Mouse (Mus musculus): ENCODE data around the gene Sugct. TPM values are rescaled to one million over a fixed set of nuclear protein-coding genes. Genes with fewer than 3 reads are reported as not detected.

Sugct gene
- polyA plus RNA-seq, 1 experiment from 2014 or later: 2.5 TPM

DNA sequence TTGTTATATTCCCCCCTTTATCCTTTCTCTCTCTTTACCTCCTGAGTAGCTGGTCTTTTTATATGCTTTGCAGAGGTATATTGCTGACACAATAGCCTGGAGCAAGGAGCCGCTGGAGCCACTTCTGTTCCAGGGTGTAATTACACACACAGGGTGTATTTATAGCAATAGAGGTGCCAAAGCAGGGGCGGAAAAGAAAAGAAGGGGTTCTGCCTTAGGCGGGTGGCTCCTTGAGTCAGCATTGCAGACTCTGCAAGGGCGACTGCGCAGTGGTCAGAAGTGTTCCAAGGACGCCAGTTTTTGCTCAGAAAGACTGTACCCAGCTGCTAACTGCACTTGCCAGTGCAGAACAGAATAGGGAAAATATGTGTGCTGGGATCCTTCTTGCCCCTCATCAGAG, 869.7 kb downstream of the Sugct start:
- H3K9ac ChIP-seq (ENCODE audit: low read depth, low read length): no peak overlapping the region
- no peaks in the 10 kb centered on the region for H3K36me3 ChIP-seq (ENCODE audit: control insufficient read depth, insufficient read depth, low read length)
- no peak for ATAC-seq
- no peaks in the 10 kb centered on the region for H3K4me1 ChIP-seq (ENCODE audit: control insufficient read depth, insufficient read depth, low read length)
- no peaks in the 10 kb centered on the region for H3K27me3 ChIP-seq (ENCODE audit: control insufficient read depth, insufficient read depth, low read depth, low read length)
- 74% methylated on average over 6 of the region's 6 CpGs for WGBS
- H3K4me2 ChIP-seq (ENCODE audit: low read length): no peak overlapping the region
- no peaks in the 10 kb centered on the region for H3K9me3 ChIP-seq (replicated peaks; ENCODE audit: control insufficient read depth, low read length, poor library complexity, severe bottlenecking)
- no peak overlapping the region for H3K27ac ChIP-seq (ENCODE audit: low read length)
- H3K4me3 ChIP-seq (ENCODE audit: low read depth, low read length): no peak overlapping the region

DNA sequence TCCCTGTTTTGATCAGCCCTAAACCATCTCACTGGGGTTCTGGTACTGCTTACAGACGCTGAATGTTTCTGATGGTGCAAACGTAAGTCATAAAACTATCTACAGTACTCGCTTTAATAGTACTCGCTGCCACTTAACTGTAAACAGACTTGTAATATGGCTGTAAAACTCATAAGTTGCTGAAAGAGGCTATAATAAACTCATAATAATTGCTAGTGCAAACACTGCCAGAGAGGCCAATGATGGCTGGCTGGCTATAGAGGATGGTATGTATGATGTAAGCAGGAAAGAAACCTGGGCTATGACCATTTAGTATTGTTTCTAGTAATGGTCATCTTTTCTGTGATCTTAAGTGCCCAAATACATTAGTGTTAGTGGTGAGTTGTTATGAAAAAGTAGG, 873.6 kb downstream of the Sugct start:
- Histone ChIP-seq H3K4me3 (ENCODE audit: low read depth, low read length) (no peak overlapping the region), H3K27ac (ENCODE audit: low read length) (no peak overlapping the region), H3K27me3 (ENCODE audit: control insufficient read depth, insufficient read depth, low read depth, low read length) (no peaks in the 10 kb centered on the region), H3K4me1 (ENCODE audit: control insufficient read depth, insufficient read depth, low read length) (no peaks in the 10 kb centered on the region), H3K4me2 (ENCODE audit: low read length) (no peak overlapping the region), H3K36me3 (ENCODE audit: control insufficient read depth, insufficient read depth, low read length) (no peaks in the 10 kb centered on the region), H3K9me3 (replicated peaks; ENCODE audit: control insufficient read depth, low read length, poor library complexity, severe bottlenecking) (no peaks in the 10 kb centered on the region), H3K9ac (ENCODE audit: low read depth, low read length) (no peak overlapping the region)
- ATAC-seq: no peak
- 91% methylated on average over 4 of the region's 4 CpGs for WGBS

DNA sequence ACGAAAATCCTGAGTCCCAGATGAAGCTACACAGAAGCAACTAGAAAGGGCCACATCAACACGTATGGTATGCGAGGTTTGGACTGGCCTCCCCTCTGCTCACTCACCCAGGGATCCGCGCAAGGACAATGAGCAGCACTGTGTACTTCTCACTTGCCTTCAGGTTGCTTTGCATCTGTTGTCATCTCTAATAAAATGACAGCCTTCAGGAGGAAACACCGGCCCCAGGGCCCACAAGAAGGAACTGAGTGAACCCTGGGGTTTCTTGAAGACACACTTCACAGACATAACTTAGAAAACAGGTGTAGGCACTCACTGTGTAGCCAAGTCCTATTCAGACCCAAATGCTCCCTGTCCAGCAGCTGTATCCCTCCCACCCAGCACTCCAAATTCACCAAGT, 877.9 kb downstream of the Sugct start:
- no peak for ATAC-seq
- H3K4me2 ChIP-seq (ENCODE audit: low read length): no peak overlapping the region
- no peaks in the 10 kb centered on the region for H3K27me3 ChIP-seq (ENCODE audit: control insufficient read depth, insufficient read depth, low read depth, low read length)
- H3K9me3 ChIP-seq (replicated peaks; ENCODE audit: control insufficient read depth, low read length, poor library complexity, severe bottlenecking): no peaks in the 10 kb centered on the region
- H3K9ac ChIP-seq (ENCODE audit: low read depth, low read length): no peak overlapping the region
- 80% methylated on average over 6 of the region's 6 CpGs for WGBS
- H3K4me1 ChIP-seq (ENCODE audit: control insufficient read depth, insufficient read depth, low read length): no peaks in the 10 kb centered on the region
- no peak overlapping the region for H3K4me3 ChIP-seq (ENCODE audit: low read depth, low read length)
- H3K36me3 ChIP-seq (ENCODE audit: control insufficient read depth, insufficient read depth, low read length): no peaks in the 10 kb centered on the region
- no peak overlapping the region for H3K27ac ChIP-seq (ENCODE audit: low read length)

DNA sequence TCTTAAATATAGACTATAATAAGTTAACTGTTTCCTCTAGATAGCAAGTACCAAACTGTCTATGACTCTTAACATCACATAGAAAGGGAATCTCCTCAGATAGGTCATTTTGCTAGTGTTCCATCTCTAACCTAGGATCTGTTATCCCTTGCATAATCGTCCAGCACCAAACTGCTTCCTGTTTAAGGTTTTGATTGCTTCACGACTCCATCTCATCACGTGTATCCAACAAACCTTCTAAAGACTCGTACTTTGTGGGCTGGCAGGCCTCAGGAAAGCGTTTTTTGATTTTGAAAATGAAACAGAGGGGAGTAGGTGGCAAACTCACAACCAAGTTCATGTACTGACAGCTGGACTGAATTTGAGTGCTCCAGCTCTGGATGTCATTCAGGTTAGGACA, 878.6 kb downstream of the Sugct start:
- H3K4me3 ChIP-seq (ENCODE audit: low read depth, low read length): no peak overlapping the region
- H3K27me3 ChIP-seq (ENCODE audit: control insufficient read depth, insufficient read depth, low read depth, low read length): no peaks in the 10 kb centered on the region
- no peak overlapping the region for H3K27ac ChIP-seq (ENCODE audit: low read length)
- ATAC-seq: no peak
- H3K36me3 ChIP-seq (ENCODE audit: control insufficient read depth, insufficient read depth, low read length): no peaks in the 10 kb centered on the region
- H3K4me1 ChIP-seq (ENCODE audit: control insufficient read depth, insufficient read depth, low read length): no peaks in the 10 kb centered on the region
- no peak overlapping the region for H3K9ac ChIP-seq (ENCODE audit: low read depth, low read length)
- no peak overlapping the region for H3K4me2 ChIP-seq (ENCODE audit: low read length)
- WGBS: 89% methylated on average over 5 of the region's 5 CpGs
- H3K9me3 ChIP-seq (replicated peaks; ENCODE audit: control insufficient read depth, low read length, poor library complexity, severe bottlenecking): no peaks in the 10 kb centered on the region

DNA sequence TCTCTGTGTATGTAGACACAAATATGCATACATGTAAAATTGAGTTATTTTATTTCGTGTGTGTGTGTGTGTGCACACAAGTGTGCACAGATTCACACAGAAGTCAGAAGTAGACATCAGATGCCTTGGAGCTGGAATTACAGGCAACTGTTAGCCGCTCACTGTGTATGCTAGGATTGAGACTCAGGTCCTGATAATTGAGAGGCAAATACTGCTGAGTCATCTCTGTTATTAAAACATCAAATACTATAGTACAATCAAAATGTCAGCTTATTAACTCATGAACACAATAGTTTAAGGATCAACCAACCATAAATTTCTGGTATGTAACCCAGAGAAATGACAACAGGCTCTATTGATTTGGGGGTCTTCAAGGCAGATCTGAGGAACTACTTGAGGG, 883.1 kb downstream of the Sugct start:
- no peak overlapping the region for H3K9ac ChIP-seq (ENCODE audit: low read depth, low read length)
- no peak overlapping the region for H3K4me3 ChIP-seq (ENCODE audit: low read depth, low read length)
- H3K9me3 ChIP-seq (replicated peaks; ENCODE audit: control insufficient read depth, low read length, poor library complexity, severe bottlenecking): no peaks in the 10 kb centered on the region
- no peaks in the 10 kb centered on the region for H3K4me1 ChIP-seq (ENCODE audit: control insufficient read depth, insufficient read depth, low read length)
- no peak overlapping the region for H3K27ac ChIP-seq (ENCODE audit: low read length)
- no peak for ATAC-seq
- no peaks in the 10 kb centered on the region for H3K36me3 ChIP-seq (ENCODE audit: control insufficient read depth, insufficient read depth, low read length)
- no peaks in the 10 kb centered on the region for H3K27me3 ChIP-seq (ENCODE audit: control insufficient read depth, insufficient read depth, low read depth, low read length)
- no peak overlapping the region for H3K4me2 ChIP-seq (ENCODE audit: low read length)
- 87% methylated on average over 2 of the region's 2 CpGs for whole genome bisulfite sequencing

Other genes starting within 250 kb of the Sugct start
- gene Mplkip, start 361 bp downstream of the Sugct start, polyA plus RNA-seq (2015; fragmentation: Nextera tagmentation; extraction: Ambion mirVana): 33.4 and 38.1 TPM in 2 replicates
- gene Cdk13, start 109.5 kb upstream of the Sugct start, polyA plus RNA-seq (2015; fragmentation: Nextera tagmentation; extraction: Ambion mirVana): 11.8 and 16.0 TPM in 2 replicates
- 212 and 217 TPM in 2 replicates for gene Rala, start 248.7 kb upstream of the Sugct start, polyA plus RNA-seq (2015; fragmentation: Nextera tagmentation; extraction: Ambion mirVana)

Data from midbrain, embryonic 16.5 days (tissue).